Mouse (Mus musculus) lung, embryonic 16.5 days (tissue): Measurements from ENCODE around the gene Angpt4. TPM values are rescaled to one million over a fixed set of nuclear protein-coding genes. Genes with fewer than 3 reads are reported as not detected.
A peak's percentile ranks its signal among the peaks of the same experiment; 100 is the strongest.

Source experiments
- ATAC-seq: fragments of 200-750 bp; cut with Nextera tagmentation; 2 replicates; pipeline ENCODE4 v1.8.0; 2017; ENCODE audit warnings: low read depth, mild to moderate bottlenecking, moderate library complexity
- H3K27ac ChIP-seq: fragments of 300-500 bp; sonication (generic); 2 replicates; pipeline ENCODE4 v1.5.1; 2014; ENCODE audit warnings: mild to moderate bottlenecking, control low read depth, low read length
- H3K27me3 ChIP-seq: fragments of 300-500 bp; sonication (generic); 2 replicates; pipeline ENCODE4 v1.6.1; 2014; ENCODE audit warnings: low read depth, low read length, mixed read lengths; ENCODE audit not compliant: control insufficient read depth, insufficient read depth
- H3K36me3 ChIP-seq: fragments of 300-500 bp; sonication (generic); 2 replicates; pipeline ENCODE4 v1.6.1; 2014; ENCODE audit warnings: low read length; ENCODE audit not compliant: control insufficient read depth, insufficient read depth
- H3K4me1 ChIP-seq: fragments of 300-500 bp; sonication (generic); replicated peaks from 2 replicates; pipeline ENCODE4 v1.6.1; 2014; ENCODE audit warnings: low read length, mixed read lengths; ENCODE audit not compliant: control insufficient read depth, insufficient read depth
- H3K4me2 ChIP-seq: fragments of 300-500 bp; sonication (generic); 2 replicates; pipeline ENCODE4 v1.6.1; 2014; ENCODE audit warnings: low read depth, low read length, control low read depth
- H3K4me3 ChIP-seq: fragments of 300-500 bp; sonication (generic); 2 replicates; pipeline ENCODE4 v1.5.1; 2014; ENCODE audit warnings: mild to moderate bottlenecking, low read length, control low read depth
- H3K9ac ChIP-seq: fragments of 300-500 bp; sonication (generic); 2 replicates; pipeline ENCODE4 v1.6.1; 2014; ENCODE audit warnings: low read length, control low read depth
- H3K9me3 ChIP-seq: fragments of 300-500 bp; sonication (generic); 2 replicates; pipeline ENCODE4 v1.6.1; 2016; ENCODE audit warnings: low read length; ENCODE audit not compliant: control insufficient read depth
- WGBS: fragments of 180-500 bp; shearing (Covaris S2); extraction: QIAGEN DNeasy Blood & Tissue Kit; methylation state at CpG from one replicate; pipeline ENCODE4 v1.1.7; 2014; 5-methylcytosine and 5-hydroxymethylcytosine counted together
- polyA plus RNA-seq: library from polyadenylated mRNA; unstranded; fragments of >200 nt; fragmentation: Nextera tagmentation; extraction: Ambion mirVana; gene quantifications from 2 replicates; pipeline ENCODE4 v1.2.1, GENCODE M21; 2015

Gene Angpt4
- polyA plus RNA-seq, 1 experiment from 2014 or later = 0.57 TPM

DNA sequence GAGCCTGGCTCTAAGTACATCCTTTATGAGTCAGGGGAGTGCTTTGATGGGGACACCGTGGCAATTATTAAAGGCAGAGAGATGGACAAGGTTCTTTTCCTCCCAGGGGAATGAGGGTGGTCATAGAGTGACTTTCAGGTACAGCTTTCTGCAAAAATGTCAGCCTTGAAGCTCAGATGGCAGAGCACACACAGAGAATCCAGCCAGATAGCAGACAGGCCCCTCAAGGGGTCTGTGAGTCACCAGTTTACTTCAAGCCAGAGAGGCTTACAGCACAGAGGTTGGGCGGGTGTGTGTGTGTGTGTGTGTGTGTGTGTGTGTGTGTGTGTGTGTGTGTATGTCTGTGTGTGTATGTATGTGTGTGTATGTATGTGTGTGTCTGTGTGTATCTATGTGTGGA lies 4.0 kb upstream of the Angpt4 start:
- no peak for ATAC-seq
- H3K27me3 ChIP-seq = no peaks in the 10 kb centered on the region
- no peaks in the 10 kb centered on the region for H3K36me3 ChIP-seq
- H3K9ac ChIP-seq = no peak overlapping the region
- no peak overlapping the region for H3K4me3 ChIP-seq
- H3K4me2 ChIP-seq = no peak overlapping the region
- WGBS = 55% methylated on average over 2 of the region's 2 CpGs
- peaks cover 4% of the 10 kb centered on the region; the same call in 1 of the 2 replicates for H3K4me1 ChIP-seq
- H3K27ac ChIP-seq = no peak overlapping the region
- H3K9me3 ChIP-seq = no peaks in the 10 kb centered on the region

DNA sequence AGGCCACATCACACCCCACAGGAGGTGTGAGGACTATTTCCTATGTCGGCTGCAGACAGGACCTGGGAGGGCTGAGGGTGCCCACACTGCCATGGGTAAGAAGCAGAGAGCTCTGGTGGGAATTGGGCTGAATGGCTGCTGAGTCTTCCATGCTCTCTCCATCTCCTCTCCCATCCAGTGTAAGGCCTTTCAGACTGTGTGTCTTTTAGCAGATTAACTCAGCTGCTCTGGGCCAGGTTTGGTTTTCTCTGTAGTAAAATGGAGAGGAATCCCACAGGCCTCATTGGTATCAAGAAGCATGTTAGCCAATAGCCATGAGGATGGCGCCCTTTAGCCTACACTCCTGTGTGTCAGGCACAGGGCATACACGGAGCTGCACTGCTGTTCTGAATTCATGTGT lies 1.6 kb upstream of the Angpt4 start:
- H3K4me1 ChIP-seq = peaks cover 4% of the 10 kb centered on the region; the same call in 1 of the 2 replicates
- no peak overlapping the region for H3K4me3 ChIP-seq
- 68% methylated on average over 3 of the region's 3 CpGs for WGBS
- no peak overlapping the region for H3K4me2 ChIP-seq
- H3K27me3 ChIP-seq = no peaks in the 10 kb centered on the region
- H3K36me3 ChIP-seq = no peaks in the 10 kb centered on the region
- no peak overlapping the region for H3K27ac ChIP-seq
- H3K9me3 ChIP-seq = no peaks in the 10 kb centered on the region
- no peak overlapping the region for H3K9ac ChIP-seq
- ATAC-seq = no peak

DNA sequence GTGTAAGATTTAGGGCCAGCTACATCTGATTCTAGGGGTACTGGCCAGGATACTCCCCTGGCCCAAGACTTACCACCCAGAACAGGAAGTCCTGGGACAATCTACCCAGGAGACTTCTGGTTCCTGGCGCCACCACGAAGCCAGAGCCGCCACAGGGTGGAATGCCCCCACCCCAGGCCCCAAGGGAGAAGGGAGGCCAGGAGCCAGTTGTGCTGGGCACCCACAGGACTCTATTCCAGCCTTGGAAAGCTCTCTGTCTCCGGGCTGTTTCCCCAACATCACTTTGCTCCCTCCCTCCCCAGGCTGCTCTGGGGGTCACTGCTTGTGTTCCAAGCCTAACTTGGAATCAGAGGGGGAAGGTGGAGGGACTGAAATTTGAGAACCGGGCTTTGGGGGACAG lies 512 bp upstream of the Angpt4 start:
- 0 out of 2 replicates have a peak, but pooled peaks have one; percentile 21 for ATAC-seq

DNA sequence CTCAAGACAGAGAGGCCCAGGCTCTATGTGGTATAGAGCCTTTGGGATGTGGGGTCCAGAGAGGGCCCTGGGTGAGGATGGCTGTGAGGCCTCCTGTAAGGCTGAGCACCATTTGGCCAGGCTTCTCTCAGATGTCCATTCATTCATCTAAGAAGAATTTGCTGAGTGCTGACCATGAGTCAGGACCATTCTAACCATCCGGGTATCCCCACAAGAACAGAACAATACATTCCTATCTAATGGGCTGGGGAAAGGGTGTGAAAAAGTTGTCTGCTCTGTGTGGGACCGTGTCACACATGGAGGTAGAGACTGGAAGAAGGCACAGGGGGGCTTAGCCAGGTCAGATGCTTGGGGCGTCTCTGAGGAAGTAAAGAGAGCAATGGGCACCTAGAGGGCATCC lies 741 bp downstream of the Angpt4 start:
- no peak overlapping the region for H3K27ac ChIP-seq
- H3K4me1 ChIP-seq = peaks cover 10% of the 10 kb centered on the region; the same call in 1 of the 2 replicates
- no peak overlapping the region for H3K4me2 ChIP-seq
- ATAC-seq = no peak
- H3K27me3 ChIP-seq = no peaks in the 10 kb centered on the region
- 79% methylated on average over 3 of the region's 3 CpGs for WGBS
- H3K36me3 ChIP-seq = no peaks in the 10 kb centered on the region
- no peaks in the 10 kb centered on the region for H3K9me3 ChIP-seq
- H3K9ac ChIP-seq = no peak overlapping the region
- H3K4me3 ChIP-seq = no peak overlapping the region

More for the DNA sequence above, 512 bp upstream of the Angpt4 start:
- Histone ChIP-seq H3K9ac (no peak overlapping the region), H3K9me3 (no peaks in the 10 kb centered on the region), H3K36me3 (no peaks in the 10 kb centered on the region), H3K4me2 (no peak overlapping the region), H3K4me3 (no peak overlapping the region), H3K27me3 (no peaks in the 10 kb centered on the region), H3K4me1 (peaks cover 4% of the 10 kb centered on the region; the same call in 1 of the 2 replicates), H3K27ac (no peak overlapping the region)
- 37% methylated on average over 5 of the region's 5 CpGs for WGBS

DNA sequence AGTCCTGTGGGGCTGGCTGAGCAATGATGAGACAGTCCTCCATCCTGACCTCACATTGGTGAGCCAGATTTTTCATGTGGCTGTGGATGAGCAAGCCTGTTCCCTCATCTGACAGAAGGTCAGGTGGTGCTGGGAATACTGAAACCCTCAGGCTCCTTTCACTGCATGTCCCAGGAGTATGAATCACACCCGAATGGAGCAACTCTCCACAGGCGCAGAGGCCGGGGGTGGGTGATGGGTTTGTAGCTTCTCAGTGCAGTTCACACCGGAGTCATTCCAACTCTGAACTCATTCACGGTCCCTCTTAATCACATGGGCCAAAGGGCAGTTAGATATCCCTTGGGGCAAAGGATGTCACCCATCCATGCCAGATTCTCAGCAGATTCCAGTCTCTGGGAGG lies 3.1 kb downstream of the Angpt4 start:
- 68% methylated on average over 5 of the region's 5 CpGs for WGBS

DNA sequence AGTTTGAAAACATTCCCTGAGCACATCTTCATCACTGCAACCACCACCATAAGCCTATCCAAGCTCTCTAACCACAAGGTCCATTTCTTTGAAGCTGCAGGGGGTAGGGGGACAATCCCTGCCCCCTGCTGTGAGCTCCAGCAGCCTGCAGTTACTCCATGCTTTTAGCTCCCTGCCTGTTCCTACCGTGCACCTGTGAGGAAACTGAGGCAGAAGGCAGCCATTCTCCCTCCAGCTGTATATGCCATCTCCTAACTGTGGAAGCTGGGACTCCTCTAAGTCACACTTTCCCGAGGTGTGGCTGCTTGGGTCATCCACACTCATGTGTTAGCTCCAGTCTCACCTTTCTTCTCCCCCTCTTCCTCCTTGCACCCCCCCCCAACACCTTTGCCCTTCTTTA lies 4.1 kb downstream of the Angpt4 start:
- H3K4me3 ChIP-seq = no peak overlapping the region
- H3K4me1 ChIP-seq = peaks cover 10% of the 10 kb centered on the region; the same call in 1 of the 2 replicates
- no peaks in the 10 kb centered on the region for H3K9me3 ChIP-seq
- H3K9ac ChIP-seq = no peak overlapping the region
- H3K27me3 ChIP-seq = no peaks in the 10 kb centered on the region
- no peak overlapping the region for H3K4me2 ChIP-seq
- WGBS = 24% methylated on average over 2 of the region's 2 CpGs
- no peaks in the 10 kb centered on the region for H3K36me3 ChIP-seq
- no peak overlapping the region for H3K27ac ChIP-seq
- ATAC-seq = no peak

More for the DNA sequence above, 3.1 kb downstream of the Angpt4 start:
- no peak for ATAC-seq
- H3K4me3 ChIP-seq = no peak overlapping the region
- no peaks in the 10 kb centered on the region for H3K9me3 ChIP-seq
- no peak overlapping the region for H3K4me2 ChIP-seq
- H3K27ac ChIP-seq = no peak overlapping the region
- H3K27me3 ChIP-seq = no peaks in the 10 kb centered on the region
- H3K9ac ChIP-seq = no peak overlapping the region
- H3K4me1 ChIP-seq = peaks cover 10% of the 10 kb centered on the region; the same call in 1 of the 2 replicates
- no peaks in the 10 kb centered on the region for H3K36me3 ChIP-seq

DNA sequence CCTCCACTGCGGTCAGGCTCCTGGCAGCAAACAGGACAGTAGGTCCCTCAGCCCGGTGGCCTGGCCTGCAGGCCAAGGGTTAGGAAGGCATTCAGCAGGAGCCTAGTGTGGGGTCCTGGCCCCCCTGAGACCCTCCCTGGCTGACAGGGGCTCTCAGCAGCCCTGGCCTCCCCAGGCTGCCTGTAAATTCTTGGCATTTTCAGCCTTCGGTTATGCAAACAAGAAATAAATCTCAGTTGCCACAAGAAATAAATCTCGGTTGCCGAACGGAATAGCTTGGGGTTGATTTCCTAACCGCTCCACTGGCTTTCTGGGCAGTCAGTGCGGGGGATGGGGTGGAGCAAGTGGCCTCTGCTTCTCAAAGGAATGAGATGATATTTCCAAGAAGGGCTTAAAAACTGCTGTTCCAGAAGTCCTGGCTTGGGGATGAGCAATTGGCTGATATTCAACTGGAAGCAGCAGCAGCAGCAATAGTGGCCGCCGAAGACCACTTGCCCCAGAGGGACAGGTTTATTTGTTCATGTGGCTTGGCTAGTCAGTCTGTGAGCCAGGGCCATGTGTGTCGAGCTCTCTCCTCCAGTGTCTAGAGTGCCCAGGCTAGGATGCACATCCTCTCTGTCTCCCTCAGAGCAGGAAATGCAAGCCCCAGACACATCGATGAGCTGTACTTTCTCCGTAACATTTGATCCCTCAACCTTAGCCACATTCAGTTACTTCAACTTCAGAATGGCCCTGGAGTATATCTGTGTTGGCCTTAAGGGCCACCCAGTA lies 5.2 kb downstream of the Angpt4 start:
- H3K27me3 ChIP-seq = no peaks in the 10 kb centered on the region
- H3K9me3 ChIP-seq = no peaks in the 10 kb centered on the region
- peak; percentile 26; the same call in 1 of the 2 replicates for ATAC-seq
- H3K27ac ChIP-seq = 0 out of 2 replicates have a peak overlapping the region, but pooled peaks have one; percentile 5
- no peak overlapping the region for H3K4me3 ChIP-seq
- H3K36me3 ChIP-seq = no peaks in the 10 kb centered on the region
- 0 out of 2 replicates have a peak overlapping the region, but pooled peaks have one; percentile 7 for H3K9ac ChIP-seq
- H3K4me2 ChIP-seq = no peak overlapping the region
- peaks cover 7% of the 10 kb centered on the region; the same call in 1 of the 2 replicates for H3K4me1 ChIP-seq
- 33% methylated on average over 13 of the region's 13 CpGs for WGBS

DNA sequence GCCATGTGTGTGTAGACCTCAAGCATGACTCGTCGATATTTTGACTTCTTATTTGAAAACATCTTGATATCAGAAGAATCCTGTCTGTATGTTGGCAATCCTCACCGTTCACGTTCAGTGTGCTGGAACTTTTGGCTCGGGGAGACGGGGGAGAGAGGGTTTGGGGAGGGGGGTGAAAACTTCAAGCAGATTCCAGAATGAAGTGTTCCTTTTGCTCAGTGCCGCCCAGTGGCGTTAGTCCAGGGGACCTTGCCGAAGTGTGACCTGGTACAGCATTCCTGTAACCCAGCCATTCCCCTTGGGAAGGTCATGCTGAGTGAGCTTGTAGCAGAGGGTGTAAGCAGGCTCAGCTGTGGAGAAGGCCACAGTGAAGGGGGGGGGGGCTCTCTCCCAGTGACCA lies 8.1 kb downstream of the Angpt4 start:
- H3K4me1 ChIP-seq = peaks cover 6% of the 10 kb centered on the region; the same call in 1 of the 2 replicates
- no peaks in the 10 kb centered on the region for H3K36me3 ChIP-seq
- H3K4me3 ChIP-seq = no peak overlapping the region
- ATAC-seq = no peak
- H3K9me3 ChIP-seq = no peaks in the 10 kb centered on the region
- H3K27me3 ChIP-seq = no peaks in the 10 kb centered on the region
- no peak overlapping the region for H3K9ac ChIP-seq
- H3K4me2 ChIP-seq = no peak overlapping the region
- WGBS = 31% methylated on average over 9 of the region's 9 CpGs
- no peak overlapping the region for H3K27ac ChIP-seq

DNA sequence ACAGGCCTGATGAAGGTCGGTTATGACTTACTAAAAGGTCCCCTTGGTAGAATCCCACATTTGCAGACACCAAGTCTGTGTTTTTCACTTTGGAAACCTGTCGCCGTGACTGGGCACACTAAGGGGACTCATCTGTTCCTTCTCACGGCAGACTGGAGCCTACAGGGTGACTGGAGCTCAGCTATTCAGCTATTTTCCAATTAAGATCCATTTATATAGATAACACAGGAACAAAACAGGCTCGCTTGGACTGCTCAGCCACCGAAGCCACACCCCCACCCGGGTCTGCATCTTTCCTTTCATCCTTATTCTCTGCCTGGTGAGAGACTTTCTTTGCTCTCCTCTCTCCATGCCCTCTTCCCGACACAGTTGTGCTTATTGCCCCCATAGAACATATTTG lies 10.1 kb downstream of the Angpt4 start:
- ATAC-seq = no peak
- Histone ChIP-seq H3K4me2 (no peak overlapping the region), H3K27ac (no peak overlapping the region), H3K27me3 (no peaks in the 10 kb centered on the region), H3K9ac (no peak overlapping the region), H3K4me3 (no peak overlapping the region), H3K4me1 (peaks cover 6% of the 10 kb centered on the region; the same call in 1 of the 2 replicates), H3K9me3 (no peaks in the 10 kb centered on the region), H3K36me3 (no peaks in the 10 kb centered on the region)
- WGBS = 64% methylated on average over 8 of the region's 8 CpGs
